Mouse (Mus musculus) spleen, adult 2 months (tissue): Measurements from ENCODE around the gene Zfyve1.

ENCODE experiments used
- CTCF ChIP-seq: fragments of 200-500 bp; IDR thresholded peaks from 2 replicates; pipeline ENCODE4 v1.5.1; 2011; ENCODE audit warnings: mild to moderate bottlenecking, inconsistent platforms; ENCODE audit not compliant: insufficient read depth, insufficient read length, insufficient replicate concordance; ENCODE audit errors: extremely low read depth
- POLR2A ChIP-seq: fragments of 200-500 bp; IDR thresholded peaks from 2 replicates; pipeline ENCODE4 v1.6.1; 2011; ENCODE audit warnings: low read depth, low read length, inconsistent platforms

DNA sequence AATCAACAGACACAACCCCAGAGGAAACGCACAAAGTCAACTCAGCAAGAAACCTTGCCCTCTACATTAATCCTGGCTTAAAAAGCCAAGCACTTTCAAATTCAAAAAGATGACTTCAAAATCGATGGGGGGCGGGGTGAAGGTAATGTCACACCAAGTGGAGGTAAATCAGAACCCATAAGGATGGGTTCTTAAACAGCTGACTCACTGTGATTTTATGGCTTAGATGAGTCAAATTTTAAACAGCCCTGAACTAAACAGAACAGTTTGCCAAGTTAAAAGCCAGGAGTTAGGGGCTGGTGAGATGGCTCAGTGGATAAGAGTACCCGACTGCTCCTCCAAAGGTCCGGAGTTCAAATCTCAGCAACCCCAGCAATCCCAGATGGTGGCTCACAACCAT is 10.4 kb downstream of the Zfyve1 start:
- TF ChIP-seq CTCF (no peak), POLR2A (no peak)
